Mouse (Mus musculus): ENCODE measurements around the gene Ddc.

DNA sequence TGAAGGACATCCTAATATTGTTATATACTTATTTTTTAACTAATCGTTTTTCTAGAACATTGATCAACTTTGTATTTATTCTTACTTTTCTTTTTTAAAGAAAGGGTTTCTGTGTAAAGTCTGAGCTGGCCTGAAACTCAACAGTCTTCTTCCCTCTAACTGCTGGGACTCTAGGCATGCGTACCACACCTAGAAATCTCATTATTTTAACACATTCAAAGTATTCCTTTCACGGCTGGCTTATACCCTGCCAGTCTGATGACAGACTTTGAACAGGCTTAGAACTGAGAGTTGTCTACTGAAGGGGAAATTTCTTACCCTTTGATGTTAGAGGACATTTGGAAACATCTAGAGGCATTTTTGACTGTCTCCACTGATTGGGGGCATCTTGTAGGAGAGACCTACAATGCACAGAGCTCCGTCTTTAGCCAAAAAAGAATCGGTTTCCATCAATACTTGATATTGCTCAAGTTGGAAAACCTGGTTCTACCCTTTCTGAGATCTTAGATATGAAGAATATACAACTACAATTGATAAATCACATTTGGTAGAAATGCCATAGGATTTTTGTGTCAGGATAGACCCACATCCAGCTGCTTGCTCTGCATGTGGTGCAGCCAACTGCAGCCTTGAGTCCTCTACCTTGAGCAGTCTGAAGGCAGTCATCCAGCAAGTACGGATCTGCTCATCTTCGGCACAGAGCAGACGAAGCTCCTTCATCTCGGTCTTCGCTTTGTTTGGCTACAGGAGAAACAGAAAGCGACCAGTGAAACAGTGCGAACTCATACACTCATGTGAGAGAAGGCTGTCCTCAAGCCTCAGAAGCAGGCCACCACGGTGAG lies 45.5 kb upstream of the Ddc start:
- TF ChIP-seq POLR2A (IDR thresholded peaks at IDR 0.05; ENCODE audit: low read depth, low read length): no peak
- TF ChIP-seq CTCF (IDR thresholded peaks at IDR 0.05; ENCODE audit: extremely low read depth, insufficient read length, insufficient replicate concordance, low read depth, low read length): no peak

Measured in small intestine, adult 2 months (tissue).